Mouse (Mus musculus) CH12.LX (cell line): ENCODE measurements around the gene Trpc1. TPM values are rescaled to one million over a fixed set of nuclear protein-coding genes. Genes with fewer than 3 reads are reported as not detected.

Experiments
- DNase-seq: peaks from one replicate; pipeline ENCODE4 v3.0.0-alpha.2; 2013; ENCODE audit errors: extremely low read depth
- H3K27ac ChIP-seq: 2 replicates; pipeline ENCODE4 v1.5.1; 2012; ENCODE audit warnings: low read depth, mild to moderate bottlenecking, control low read depth, moderate library complexity; ENCODE audit not compliant: insufficient read depth
- H3K27me3 ChIP-seq: replicated peaks from 2 replicates; pipeline ENCODE3; 2012; ENCODE audit warnings: inconsistent platforms
- H3K36me3 ChIP-seq, 2 experiments: replicated peaks in 1 of 2; 2 replicates each; pipeline versions ENCODE3 to v1.6.1; 2012; ENCODE audit warnings: inconsistent platforms in 1 of 2, low read length in 1 of 2, mild to moderate bottlenecking in 1 of 2, mixed read lengths in 1 of 2, moderate library complexity in 1 of 2; ENCODE audit not compliant: control insufficient read depth in 1 of 2, insufficient read depth in 1 of 2
- H3K4me1 ChIP-seq, 2 experiments: 2 replicates each; pipeline ENCODE4 v1.6.1; 2012; ENCODE audit warnings: inconsistent platforms in 1 of 2, moderate library complexity in 1 of 2; ENCODE audit not compliant: insufficient read depth in 2 of 2, control insufficient read depth in 1 of 2
- H3K4me2 ChIP-seq: 2 replicates; pipeline ENCODE4 v1.6.1; 2012; ENCODE audit warnings: low read depth, mild to moderate bottlenecking, control low read depth; ENCODE audit not compliant: poor library complexity, insufficient read depth, severe bottlenecking
- H3K4me3 ChIP-seq, 3 experiments: fragments of 150-350 bp in 1 of 3; sonication (generic) in 1 of 3; replicated peaks in 1 of 3; 2 replicates each; pipeline versions ENCODE3 to v1.5.1; 2011 to 2012; ENCODE audit warnings: low read depth in 2 of 3, low read length in 2 of 3, mild to moderate bottlenecking in 2 of 3, moderate library complexity in 2 of 3, control low read depth in 1 of 3, improper control_type of control experiment in 1 of 3, inconsistent platforms in 1 of 3, mixed read lengths in 1 of 3; ENCODE audit not compliant: poor library complexity in 1 of 3
- H3K79me2 ChIP-seq: replicated peaks from 2 replicates; pipeline ENCODE4 v1.6.1; 2012; ENCODE audit warnings: mild to moderate bottlenecking, moderate library complexity; ENCODE audit not compliant: control insufficient read depth, poor library complexity, insufficient read depth, severe bottlenecking; ENCODE audit errors: extremely low read depth
- H3K9ac ChIP-seq: 2 replicates; pipeline ENCODE4 v1.6.1; 2012; ENCODE audit warnings: low read depth, mild to moderate bottlenecking, control low read depth, moderate library complexity; ENCODE audit not compliant: insufficient read depth
- H3K9me3 ChIP-seq: replicated peaks from 2 replicates; pipeline ENCODE3; 2012; ENCODE audit warnings: low read length, inconsistent platforms, mixed read lengths
- BHLHE40 ChIP-seq: IDR thresholded peaks from 2 replicates; pipeline ENCODE4 v1.6.1; 2011; ENCODE audit warnings: mild to moderate bottlenecking, low read depth, low read length, improper control_type of control experiment
- HCFC1 ChIP-seq: IDR thresholded peaks from 2 replicates; pipeline ENCODE4 v1.6.1; 2012; ENCODE audit warnings: low read depth, mild to moderate bottlenecking, inconsistent platforms, low read length, improper control_type of control experiment
- KAT2A ChIP-seq: IDR thresholded peaks from 2 replicates; pipeline ENCODE4 v1.6.1; 2012; ENCODE audit warnings: low read length, improper control_type of control experiment, inconsistent platforms; ENCODE audit not compliant: insufficient replicate concordance
- MXI1 ChIP-seq: IDR thresholded peaks from 2 replicates; pipeline ENCODE4 v1.6.1; 2011; ENCODE audit warnings: mild to moderate bottlenecking, low read depth, low read length, improper control_type of control experiment
- NELFE ChIP-seq: IDR thresholded peaks from 2 replicates; pipeline ENCODE4 v1.6.1; 2011; ENCODE audit warnings: low read depth, low read length, improper control_type of control experiment
- NRF1 ChIP-seq: IDR thresholded peaks from 2 replicates; pipeline ENCODE4 v1.6.1; 2014; ENCODE audit warnings: low read depth, mild to moderate bottlenecking, inconsistent platforms, low read length, improper control_type of control experiment, moderate library complexity
- PAX5 ChIP-seq: IDR thresholded peaks from 2 replicates; pipeline ENCODE4 v1.6.1; 2012; ENCODE audit warnings: low read length, inconsistent platforms, mixed read lengths
- POLR2A ChIP-seq: IDR thresholded peaks from 2 replicates; pipeline ENCODE4 v1.6.1; 2011; ENCODE audit warnings: low read depth, mild to moderate bottlenecking, improper control_type of control experiment, low read length
- RAD21 ChIP-seq: IDR thresholded peaks from 2 replicates; pipeline ENCODE4 v1.6.1; 2011; ENCODE audit warnings: low read depth, mild to moderate bottlenecking, low read length, improper control_type of control experiment, moderate library complexity
- RCOR1 ChIP-seq: conservative IDR thresholded peaks from 2 replicates; pipeline ENCODE4 v1.6.1; 2012; ENCODE audit warnings: low read depth, mild to moderate bottlenecking, inconsistent platforms, low read length, improper control_type of control experiment
- SIN3A ChIP-seq: IDR thresholded peaks from 2 replicates; pipeline ENCODE4 v1.6.1; 2012; ENCODE audit warnings: low read length, improper control_type of control experiment, inconsistent platforms
- SMC3 ChIP-seq: IDR thresholded peaks from 2 replicates; pipeline ENCODE4 v1.6.1; 2011; ENCODE audit warnings: low read depth, low read length, improper control_type of control experiment
- TBP ChIP-seq: conservative IDR thresholded peaks from 2 replicates; pipeline ENCODE4 v1.6.1; 2011; ENCODE audit warnings: low read depth, low read length, improper control_type of control experiment
- TCF12 ChIP-seq: IDR thresholded peaks from 2 replicates; pipeline ENCODE4 v1.6.1; 2014; ENCODE audit warnings: low read depth, mild to moderate bottlenecking, inconsistent platforms, low read length, improper control_type of control experiment
- ZC3H11A ChIP-seq: IDR thresholded peaks from 2 replicates; pipeline ENCODE4 v1.6.1; 2012; ENCODE audit warnings: low read depth, mild to moderate bottlenecking, inconsistent platforms, low read length, improper control_type of control experiment
- ZKSCAN1 ChIP-seq: IDR thresholded peaks from 2 replicates; pipeline ENCODE4 v1.6.1; 2012; ENCODE audit warnings: low read depth, inconsistent platforms, low read length, improper control_type of control experiment, borderline replicate concordance
- ZNF384 ChIP-seq: IDR thresholded peaks from 2 replicates; pipeline ENCODE4 v1.6.1; 2012; ENCODE audit warnings: low read depth, low read length, improper control_type of control experiment, inconsistent platforms
- dilution Hi-C: fragments of 300-500 bp; cut with MboI; formaldehyde crosslinking; loops from 2 replicates; pipeline ENCODE4 v1.14.3; 2020; ENCODE audit warnings: low sequenced_read_pairs; ENCODE audit not compliant: extremely low pct_unique_long_range_greater_than_20kb, extremely low pct_ligation_motif_present
- in situ Hi-C: fragments of 300-500 bp; cut with MboI; formaldehyde crosslinking; loops from 3 replicates; pipeline ENCODE4 v1.14.3; 2019; ENCODE audit warnings: low sequenced_read_pairs, low pct_ligation_motif_present, low pct_unique_long_range_greater_than_20kb, mixed read lengths
- polyA plus RNA-seq: library from polyadenylated mRNA; unstranded; fragments of >175 nt; gene quantifications from 2 replicates; pipeline ENCODE4 v1.2.1, GENCODE M21; 2012; ENCODE audit warnings: low read depth; ENCODE audit not compliant: insufficient read length
- total RNA-seq, 2 experiments: library from RNA; depleted of rRNA; stranded (reverse); fragments of 300-350 nt in 1 of 2; fragments of >200 nt in 1 of 2; gene quantifications; 2 replicates each; pipeline ENCODE4 v1.2.3; 2012 to 2014

Trpc1 gene
- total and polyA plus RNA-seq, 3 experiments = not detected

DNA sequence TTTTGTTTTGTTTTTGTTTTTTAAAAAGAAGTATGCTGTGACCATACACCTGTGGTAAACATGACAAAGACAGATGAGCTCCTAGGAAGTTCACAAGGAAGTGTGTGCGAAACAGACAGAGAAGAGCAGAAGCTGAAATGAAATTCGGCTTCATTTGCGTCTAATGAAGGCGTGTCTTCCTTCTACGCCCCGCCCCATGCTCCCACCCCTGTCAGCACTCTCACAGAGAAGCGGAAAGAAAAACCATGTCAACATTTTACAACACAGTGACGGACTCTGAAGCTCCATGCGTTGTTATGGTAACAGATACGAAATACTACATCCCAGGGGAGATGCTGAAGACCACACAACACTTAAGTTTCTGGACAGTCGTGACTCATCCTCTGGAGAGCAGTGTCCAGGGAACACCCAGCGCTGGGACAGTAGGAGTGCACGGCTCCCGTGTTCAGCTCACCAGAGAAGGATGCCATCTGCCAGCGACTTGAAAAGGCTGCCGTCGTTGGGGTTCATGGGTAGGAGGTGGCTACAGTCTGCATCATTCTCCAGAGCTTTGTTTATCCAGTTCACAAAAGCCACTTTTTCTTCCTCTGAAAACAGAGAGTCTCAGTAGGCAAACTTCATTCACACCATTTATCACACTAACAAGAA, 33.6 kb upstream of the Trpc1 start:
- in situ Hi-C loops = loop anchor here (10.0 kb wide), 1 partner anchor 61 kb away; the partner anchor contains the start of gene Pls1
- Histone ChIP-seq H3K27me3 (no peaks in the 10 kb centered on the region), H3K79me2 (no peaks in the 10 kb centered on the region), H3K9me3 (no peaks in the 10 kb centered on the region), H3K9ac (peak overlapping the region; percentile 28; the same call in 1 of the 2 replicates), H3K4me3 (peak overlapping the region; percentile 27 to 50 (median 44)), H3K36me3 (no peaks in the 10 kb centered on the region), H3K4me1 (peaks cover 0 to 3% of the 10 kb centered on the region in 2 experiments; a peak in 1 of 4 replicates), H3K4me2 (peak overlapping the region; percentile 88), H3K27ac (no peak overlapping the region)
- dilution Hi-C loops = no loop called here
- DNase-seq = peak; percentile 55
- TF ChIP-seq ZC3H11A (no peak), NELFE (no peak), RCOR1 (no peak), POLR2A (no peak), HCFC1 (no peak), MXI1 (no peak), PAX5 (no peak), KAT2A (no peak), BHLHE40 (no peak), NRF1 (no peak), TCF12 (no peak), ZNF384 (no peak), SIN3A (no peak), SMC3 (no peak), TBP (no peak)

DNA sequence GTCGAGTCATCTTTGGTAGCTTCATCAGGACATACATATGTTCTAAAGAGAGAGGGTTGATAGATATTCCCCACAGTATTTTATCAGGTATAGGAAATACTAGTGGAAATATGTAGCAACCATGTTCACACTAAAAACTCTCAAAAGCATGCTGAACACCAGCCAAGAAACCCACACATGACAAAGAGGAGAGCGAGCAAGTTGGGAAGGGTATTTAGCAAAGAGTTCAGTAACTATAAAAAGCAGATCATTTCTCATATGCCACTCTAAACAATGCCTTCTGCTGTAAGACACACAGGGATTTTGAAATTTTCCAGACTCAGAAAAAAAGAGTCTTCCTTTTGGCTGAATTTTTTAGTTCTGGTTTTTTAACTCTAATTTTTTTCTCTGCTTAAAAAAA, 21.5 kb upstream of the Trpc1 start:
- no peaks in the 10 kb centered on the region for H3K36me3 ChIP-seq
- H3K27me3 ChIP-seq = no peaks in the 10 kb centered on the region
- DNase-seq = no peak
- H3K27ac ChIP-seq = no peak overlapping the region
- H3K9me3 ChIP-seq = no peaks in the 10 kb centered on the region
- dilution Hi-C loops (no loop called here), in situ Hi-C loops (no loop called here)
- TF ChIP-seq BHLHE40 = no peak
- TF ChIP-seq TCF12 = no peak
- no peak for TF ChIP-seq ZNF384
- TF ChIP-seq MXI1 = no peak
- TF ChIP-seq RAD21 = no peak
- no peak for TF ChIP-seq ZKSCAN1
- TF ChIP-seq SMC3 = no peak
- no peak for TF ChIP-seq KAT2A
- TF ChIP-seq RCOR1 = no peak
- no peak for TF ChIP-seq HCFC1
- no peak overlapping the region for H3K4me2 ChIP-seq
- H3K79me2 ChIP-seq = no peaks in the 10 kb centered on the region
- no peaks in the 10 kb centered on the region for H3K4me1 ChIP-seq
- no peak overlapping the region for H3K4me3 ChIP-seq
- H3K9ac ChIP-seq = no peak overlapping the region
